Mouse (Mus musculus) liver, embryonic 14.5 days (tissue): ENCODE data around the gene Rhot1. TPM values are rescaled to one million over a fixed set of nuclear protein-coding genes. Genes with fewer than 3 reads are reported as not detected.

Experiments used
- ATAC-seq: fragments of 200-750 bp; cut with Nextera tagmentation; 2 replicates; pipeline ENCODE4 v1.8.0; 2017; ENCODE audit warnings: moderate number of reproducible peaks, mild to moderate bottlenecking, moderate library complexity; ENCODE audit not compliant: insufficient read depth
- DNase-seq, 3 experiments: peaks; one replicate each; pipeline ENCODE4 v3.0.0-alpha.2; 2012 to 2013; ENCODE audit warnings: low read depth in 3 of 3, low spot score in 3 of 3
- H3K27ac ChIP-seq: fragments of 300-500 bp; sonication (generic); 2 replicates; pipeline ENCODE4 v1.5.1; 2014; ENCODE audit warnings: moderate library complexity, mild to moderate bottlenecking, control low read depth, inconsistent platforms
- H3K27me3 ChIP-seq: fragments of 300-500 bp; sonication (generic); 2 replicates; pipeline ENCODE4 v1.6.1; 2014; ENCODE audit warnings: mild to moderate bottlenecking, low read length, moderate library complexity; ENCODE audit not compliant: control insufficient read depth, insufficient read depth
- H3K36me3 ChIP-seq: fragments of 300-500 bp; sonication (generic); replicated peaks from 2 replicates; pipeline ENCODE4 v1.6.1; 2014; ENCODE audit warnings: low read depth; ENCODE audit not compliant: control insufficient read depth, insufficient read depth
- H3K4me1 ChIP-seq, 2 experiments: fragments of 200-500 bp in 1 of 2; fragments of 300-500 bp in 1 of 2; sonication (generic) in 1 of 2; replicated peaks; 2 replicates each; pipeline ENCODE4 v1.6.1; 2012 to 2014; ENCODE audit warnings: antibody characterized with exemption in 1 of 2, inconsistent platforms in 1 of 2, low read length in 1 of 2; ENCODE audit not compliant: control insufficient read depth in 2 of 2, insufficient read depth in 2 of 2
- H3K4me2 ChIP-seq: fragments of 300-500 bp; sonication (generic); 2 replicates; pipeline ENCODE4 v1.6.1; 2014; ENCODE audit warnings: low read depth, mild to moderate bottlenecking, control low read depth, moderate library complexity
- H3K4me3 ChIP-seq, 2 experiments: fragments of 200-500 bp in 1 of 2; fragments of 300-500 bp in 1 of 2; sonication (generic) in 1 of 2; 2 replicates each; pipeline ENCODE4 v1.5.1; 2012 to 2014; ENCODE audit warnings: low read depth in 2 of 2, low read length in 2 of 2, mild to moderate bottlenecking in 2 of 2, control low read depth in 1 of 2, inconsistent platforms in 1 of 2, moderate library complexity in 1 of 2; ENCODE audit not compliant: insufficient read depth in 1 of 2
- H3K9ac ChIP-seq: fragments of 300-500 bp; sonication (generic); replicated peaks from 2 replicates; pipeline ENCODE4 v1.6.1; 2014; ENCODE audit warnings: mild to moderate bottlenecking, control low read depth, moderate library complexity
- H3K9me3 ChIP-seq: fragments of 300-500 bp; sonication (generic); 2 replicates; pipeline ENCODE4 v1.6.1; 2016; ENCODE audit warnings: low read length, mixed read lengths; ENCODE audit not compliant: control insufficient read depth
- CTCF ChIP-seq: IDR thresholded peaks from 2 replicates; pipeline ENCODE4 v1.5.1; 2016; ENCODE audit warnings: antibody characterized with exemption, low read depth, control low read depth
- EP300 ChIP-seq: IDR thresholded peaks from 2 replicates; pipeline ENCODE4 v1.6.1; 2016; ENCODE audit warnings: antibody characterized with exemption, low read depth
- WGBS: fragments of 180-500 bp; shearing (Covaris S2); extraction: QIAGEN DNeasy Blood & Tissue Kit; methylation state at CpG from one replicate; pipeline ENCODE4 v1.1.7; 2014; ENCODE audit not compliant: insufficient replicate concordance; 5-methylcytosine and 5-hydroxymethylcytosine counted together
- polyA plus RNA-seq, 2 experiments: library from polyadenylated mRNA; depleted of rRNA in 1 of 2; stranded (reverse) in 1 of 2; unstranded in 1 of 2; fragments of >200 nt; fragmentation: Nextera tagmentation in 1 of 2; extraction: Ambion mirVana in 1 of 2; gene quantifications; 2 replicates each; pipeline versions ENCODE4 v1.2.1 to v1.2.3; 2012 to 2014

Gene Rhot1
- polyA plus RNA-seq (2012; rRNA removed): 8.3 and 11.6 TPM in 2 replicates
- polyA plus RNA-seq (2014; fragmentation: Nextera tagmentation; extraction: Ambion mirVana): 21.6 and 25.6 TPM in 2 replicates

- H3K9ac ChIP-seq: peak within 1 kb of the TSS; percentile 94
- WGBS: under 1% methylated on average over 78 of the region's 78 CpGs
These were observed at the start of gene Rhot1 for GRCm38 (mm10) chr11:80208860-80209800. Gene Rhot1 (plus strand): TSS chr11:80209019.

GRCm38 (mm10) chr11:80161041-80161440 lies 47.8 kb upstream of the Rhot1 start:
- no peaks in the 10 kb centered on the region; the same call in 1 of the 2 replicates for H3K27me3 ChIP-seq
- TF ChIP-seq EP300 (no peak), CTCF (no peak)
- H3K9me3 ChIP-seq: no peaks in the 10 kb centered on the region
- WGBS: 66% methylated on average over 4 of the region's 4 CpGs
- no peak overlapping the region for H3K4me2 ChIP-seq
- no peak overlapping the region for H3K9ac ChIP-seq
- no peak overlapping the region for H3K27ac ChIP-seq
- H3K36me3 ChIP-seq: no peaks in the 10 kb centered on the region
- DNase-seq: no peak
- H3K4me3 ChIP-seq: no peak overlapping the region
- no peaks in the 10 kb centered on the region; a peak in 1 of 4 replicates for H3K4me1 ChIP-seq
- ATAC-seq: no peak

More at GRCm38 (mm10) chr11:80208860-80209800, at the start of gene Rhot1:
- Histone ChIP-seq H3K4me1 (peaks cover 3 to 8% of the 10 kb centered on the region in 2 experiments), H3K9me3 (no peaks in the 10 kb centered on the region), H3K27me3 (no peaks in the 10 kb centered on the region), H3K4me3 (peak within 1 kb of the TSS; percentile 85 to 97), H3K4me2 (peak within 1 kb of the TSS; percentile 89), H3K36me3 (no peaks in the 10 kb centered on the region), H3K27ac (peak within 1 kb of the TSS; percentile 90)
- ATAC-seq (peak; percentile 94), DNase-seq (peak; percentile 90 to 93 (median 93))
- TF ChIP-seq CTCF: peak; percentile 91
- TF ChIP-seq EP300: no peak

DNA sequence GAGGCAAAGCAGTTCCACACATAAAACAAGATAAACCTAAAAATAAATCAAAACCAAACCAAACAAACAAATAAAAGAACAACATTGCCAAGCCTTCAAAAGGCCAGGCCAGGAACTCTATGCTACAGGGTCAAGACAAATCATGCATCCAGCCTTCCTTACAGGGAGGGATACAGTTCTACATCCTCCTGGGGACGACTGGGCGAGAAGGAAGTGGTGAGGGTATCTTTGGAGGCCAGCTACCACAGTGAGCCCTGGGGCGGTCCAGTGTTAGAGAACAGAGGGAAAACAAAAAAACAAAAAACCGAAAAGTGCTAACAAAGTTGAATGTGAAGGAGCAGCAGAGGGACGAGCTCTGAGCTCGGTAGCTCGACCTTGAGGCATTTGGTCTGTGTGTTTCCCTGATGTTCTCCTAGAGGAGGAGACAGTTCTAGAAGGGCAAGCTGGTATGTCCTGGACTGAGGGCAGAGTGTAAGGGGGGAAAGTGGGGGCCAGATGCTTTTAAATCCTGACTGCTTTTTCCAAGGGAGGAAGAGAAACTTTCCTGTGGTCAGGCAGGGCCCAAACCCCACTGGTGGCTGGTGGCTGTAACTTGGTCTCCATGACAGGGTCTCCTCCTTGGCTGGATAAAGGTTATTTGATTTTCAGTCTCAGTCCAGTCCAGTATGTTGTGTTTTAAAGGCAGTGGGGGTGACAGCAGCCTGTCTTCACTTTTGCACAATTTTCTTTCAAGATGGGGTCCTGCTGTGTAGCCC lies 45.3 kb upstream of the Rhot1 start:
- Histone ChIP-seq H3K27ac (no peak overlapping the region), H3K27me3 (no peaks in the 10 kb centered on the region), H3K9me3 (no peaks in the 10 kb centered on the region), H3K4me3 (no peak overlapping the region), H3K9ac (no peak overlapping the region), H3K36me3 (no peaks in the 10 kb centered on the region), H3K4me1 (no peaks in the 10 kb centered on the region; a peak in 1 of 4 replicates), H3K4me2 (no peak overlapping the region)
- DNase-seq: no peak
- ATAC-seq: no peak
- 14% methylated on average over 7 of the region's 7 CpGs for WGBS
- TF ChIP-seq CTCF (no peak), EP300 (no peak)

GRCm38 (mm10) chr11:80164224-80164623 lies 44.6 kb upstream of the Rhot1 start:
- TF ChIP-seq EP300 (no peak), CTCF (no peak)
- Histone ChIP-seq H3K4me2 (no peak overlapping the region), H3K9me3 (no peaks in the 10 kb centered on the region), H3K27ac (no peak overlapping the region), H3K4me1 (no peaks in the 10 kb centered on the region; a peak in 1 of 4 replicates), H3K4me3 (no peak overlapping the region), H3K36me3 (no peaks in the 10 kb centered on the region), H3K9ac (no peak overlapping the region), H3K27me3 (no peaks in the 10 kb centered on the region)
- WGBS: 66% methylated on average over 2 of the region's 2 CpGs
- DNase-seq (no peak), ATAC-seq (no peak)
